Mouse (Mus musculus): ENCODE data around the gene Ackr3. TPM values are rescaled to one million over a fixed set of nuclear protein-coding genes. Genes with fewer than 3 reads are reported as not detected.
A peak's percentile ranks its signal among the peaks of the same experiment; 100 is the strongest.

Gene Ackr3
- polyA plus RNA-seq, 1 experiment: 13.1 TPM

DNA sequence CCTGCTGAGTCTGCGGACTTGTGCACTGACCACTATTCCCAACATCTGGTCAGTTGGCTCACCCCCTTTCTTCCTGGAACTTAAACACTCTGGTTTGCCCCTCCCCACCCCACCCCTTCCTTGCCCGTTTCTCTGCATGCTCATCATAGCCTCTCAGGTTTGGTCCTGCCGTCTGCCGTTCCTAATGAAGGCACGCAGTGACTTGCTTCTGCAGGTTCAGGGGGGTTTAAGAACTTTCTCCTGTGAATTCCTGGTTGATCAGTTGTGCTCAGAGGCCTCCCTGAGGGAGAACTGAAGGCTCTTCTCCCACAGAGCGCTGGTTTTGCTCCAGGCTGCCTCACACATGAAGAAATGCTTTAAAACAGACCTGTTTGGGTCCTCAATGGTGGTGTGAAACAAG, 20.2 kb upstream of the Ackr3 start:
- no peaks in the 10 kb centered on the region for H3K27me3 ChIP-seq (ENCODE audit: control insufficient read depth, insufficient read depth, low read length)
- H3K27ac ChIP-seq (ENCODE audit: control insufficient read depth, insufficient read depth, low read depth, low read length): no peak overlapping the region
- no peak overlapping the region for H3K4me3 ChIP-seq (ENCODE audit: control insufficient read depth, low read depth, low read length)
- no peaks in the 10 kb centered on the region for H3K4me1 ChIP-seq (ENCODE audit: control insufficient read depth, insufficient read depth, low read length)
- TF ChIP-seq CTCF (IDR thresholded peaks at IDR 0.05; ENCODE audit: control insufficient read depth, insufficient read depth, insufficient replicate concordance, low read depth, low read length) (no peak), POLR2A (IDR thresholded peaks at IDR 0.05; ENCODE audit: control insufficient read depth, low read depth, low read length) (no peak)
- H3K36me3 ChIP-seq (ENCODE audit: control insufficient read depth, insufficient read depth, low read length): no peaks in the 10 kb centered on the region

DNA sequence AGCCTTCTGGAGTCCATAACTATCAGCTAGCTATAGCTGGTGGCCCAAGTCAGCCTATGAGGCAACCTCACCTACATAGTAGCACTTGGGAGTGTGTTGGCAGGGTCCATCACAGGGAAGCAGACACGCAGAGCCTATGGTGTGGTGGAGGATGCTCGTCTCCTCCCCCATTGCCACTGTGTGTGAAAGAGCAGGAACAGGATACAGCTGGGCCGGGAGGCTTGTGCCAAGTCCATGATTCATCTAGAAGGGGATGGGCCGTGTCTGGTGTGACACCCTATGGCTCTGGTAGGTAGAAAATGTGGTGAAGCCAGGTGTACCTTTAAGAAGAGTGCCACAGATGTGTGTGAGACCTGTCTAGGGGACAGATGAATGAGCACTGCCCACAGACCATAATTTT, 17.6 kb upstream of the Ackr3 start:
- no peak overlapping the region for H3K27ac ChIP-seq (ENCODE audit: control insufficient read depth, insufficient read depth, low read depth, low read length)
- no peaks in the 10 kb centered on the region for H3K4me1 ChIP-seq (ENCODE audit: control insufficient read depth, insufficient read depth, low read length)
- no peaks in the 10 kb centered on the region for H3K27me3 ChIP-seq (ENCODE audit: control insufficient read depth, insufficient read depth, low read length)
- no peaks in the 10 kb centered on the region for H3K36me3 ChIP-seq (ENCODE audit: control insufficient read depth, insufficient read depth, low read length)
- H3K4me3 ChIP-seq (ENCODE audit: control insufficient read depth, low read depth, low read length): no peak overlapping the region
- TF ChIP-seq CTCF (IDR thresholded peaks at IDR 0.05; ENCODE audit: control insufficient read depth, insufficient read depth, insufficient replicate concordance, low read depth, low read length) (no peak), POLR2A (IDR thresholded peaks at IDR 0.05; ENCODE audit: control insufficient read depth, low read depth, low read length) (no peak)

DNA sequence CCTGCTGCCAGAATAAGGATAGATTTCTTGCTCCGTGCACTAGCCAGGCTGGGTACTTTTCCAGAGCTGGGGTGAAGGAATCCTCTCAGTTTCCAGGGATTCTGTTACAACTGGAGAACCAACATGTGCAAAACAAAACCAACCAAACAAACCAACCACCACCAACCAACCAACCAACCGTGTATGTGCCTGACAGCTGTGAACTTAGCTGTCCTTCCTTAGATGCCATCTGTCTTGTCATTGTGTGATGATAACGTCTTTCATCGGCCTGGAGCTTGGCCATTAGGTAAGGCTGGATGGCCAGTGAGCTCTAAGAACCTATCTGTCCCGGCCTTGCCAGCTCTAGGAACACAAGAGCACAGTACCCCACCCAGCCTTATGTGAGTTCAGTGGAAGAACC, 16.9 kb upstream of the Ackr3 start:
- no peak overlapping the region for H3K4me3 ChIP-seq (ENCODE audit: control insufficient read depth, low read depth, low read length)
- TF ChIP-seq POLR2A (IDR thresholded peaks at IDR 0.05; ENCODE audit: control insufficient read depth, low read depth, low read length) (no peak), CTCF (IDR thresholded peaks at IDR 0.05; ENCODE audit: control insufficient read depth, insufficient read depth, insufficient replicate concordance, low read depth, low read length) (no peak)
- no peaks in the 10 kb centered on the region for H3K36me3 ChIP-seq (ENCODE audit: control insufficient read depth, insufficient read depth, low read length)
- no peaks in the 10 kb centered on the region for H3K27me3 ChIP-seq (ENCODE audit: control insufficient read depth, insufficient read depth, low read length)
- no peaks in the 10 kb centered on the region; the same call in 1 of the 2 replicates for H3K4me1 ChIP-seq (ENCODE audit: control insufficient read depth, insufficient read depth, low read length)
- H3K27ac ChIP-seq (ENCODE audit: control insufficient read depth, insufficient read depth, low read depth, low read length): no peak overlapping the region

DNA sequence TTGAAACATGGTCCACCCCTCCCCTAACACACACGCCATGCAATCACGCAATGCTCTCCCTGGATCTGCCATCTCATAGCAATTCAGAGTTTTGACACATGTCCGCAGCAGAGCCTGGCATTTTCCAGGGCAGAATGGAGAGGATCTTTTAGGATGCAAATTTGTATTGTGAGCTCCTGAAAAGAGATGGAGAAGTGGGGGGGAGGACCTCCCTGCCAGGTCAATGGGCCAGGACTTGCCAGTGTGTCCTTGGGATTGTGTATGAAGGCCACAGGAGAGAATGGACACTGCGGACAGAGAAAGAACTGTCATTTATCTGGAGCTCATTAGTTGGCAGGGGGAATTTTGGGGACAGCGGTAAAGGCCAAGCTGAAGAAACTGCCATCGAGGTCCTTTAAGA, 14.7 kb upstream of the Ackr3 start:
- no peak overlapping the region for H3K4me3 ChIP-seq (ENCODE audit: control insufficient read depth, low read depth, low read length)
- no peaks in the 10 kb centered on the region for H3K36me3 ChIP-seq (ENCODE audit: control insufficient read depth, insufficient read depth, low read length)
- no peaks in the 10 kb centered on the region for H3K27me3 ChIP-seq (ENCODE audit: control insufficient read depth, insufficient read depth, low read length)
- TF ChIP-seq POLR2A (IDR thresholded peaks at IDR 0.05; ENCODE audit: control insufficient read depth, low read depth, low read length): no peak
- TF ChIP-seq CTCF (IDR thresholded peaks at IDR 0.05; ENCODE audit: control insufficient read depth, insufficient read depth, insufficient replicate concordance, low read depth, low read length): no peak
- H3K4me1 ChIP-seq (ENCODE audit: control insufficient read depth, insufficient read depth, low read length): no peaks in the 10 kb centered on the region; the same call in 1 of the 2 replicates
- H3K27ac ChIP-seq (ENCODE audit: control insufficient read depth, insufficient read depth, low read depth, low read length): no peak overlapping the region

DNA sequence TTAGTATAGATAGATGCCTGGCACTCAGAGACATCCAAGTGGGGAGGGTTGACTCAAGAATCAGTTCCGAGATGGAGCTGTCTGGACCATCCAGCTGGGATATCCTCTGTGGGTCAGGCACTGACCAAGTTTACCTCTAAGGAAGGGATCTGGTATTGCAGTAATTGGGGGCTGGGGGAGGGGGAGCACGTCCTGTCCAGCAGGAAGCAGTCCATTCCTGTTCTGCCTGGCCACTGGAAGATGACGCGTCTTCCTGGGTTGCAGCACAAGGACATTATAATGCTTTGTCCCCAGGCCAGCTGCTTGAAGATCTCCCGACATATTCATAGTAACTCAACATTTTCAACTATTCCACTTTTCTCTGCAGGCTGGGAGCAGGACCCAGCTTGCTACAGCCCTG, 2.5 kb upstream of the Ackr3 start:
- no peaks in the 10 kb centered on the region for H3K27me3 ChIP-seq (ENCODE audit: control insufficient read depth, insufficient read depth, low read length)
- H3K27ac ChIP-seq (ENCODE audit: control insufficient read depth, insufficient read depth, low read depth, low read length): no peak overlapping the region
- no peaks in the 10 kb centered on the region for H3K36me3 ChIP-seq (ENCODE audit: control insufficient read depth, insufficient read depth, low read length)
- no peak for TF ChIP-seq POLR2A (IDR thresholded peaks at IDR 0.05; ENCODE audit: control insufficient read depth, low read depth, low read length)
- TF ChIP-seq CTCF (IDR thresholded peaks at IDR 0.05; ENCODE audit: control insufficient read depth, insufficient read depth, insufficient replicate concordance, low read depth, low read length): no peak
- H3K4me1 ChIP-seq (ENCODE audit: control insufficient read depth, insufficient read depth, low read length): peaks cover 6% of the 10 kb centered on the region
- H3K4me3 ChIP-seq (ENCODE audit: control insufficient read depth, low read depth, low read length): no peak overlapping the region

DNA sequence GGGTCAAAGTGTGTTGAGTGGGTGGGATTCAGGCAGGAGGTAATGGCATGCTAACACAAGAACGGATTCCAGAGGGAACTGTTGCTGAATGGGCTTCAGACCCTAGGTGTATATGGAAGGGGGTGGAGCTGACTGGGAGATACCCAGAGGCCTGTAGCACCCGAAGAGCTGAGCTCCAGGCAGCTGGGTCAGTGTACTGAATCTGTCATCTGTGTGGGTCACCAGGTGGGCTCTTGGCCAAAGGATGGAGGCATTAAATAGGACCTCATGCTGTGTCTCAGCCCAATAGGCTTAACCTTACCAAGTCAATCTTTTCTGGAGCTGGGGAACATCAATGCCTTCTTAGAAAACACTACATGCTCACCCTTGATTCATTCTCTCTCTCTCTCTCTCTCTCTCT, 2.1 kb upstream of the Ackr3 start:
- no peaks in the 10 kb centered on the region for H3K36me3 ChIP-seq (ENCODE audit: control insufficient read depth, insufficient read depth, low read length)
- H3K27ac ChIP-seq (ENCODE audit: control insufficient read depth, insufficient read depth, low read depth, low read length): no peak overlapping the region
- H3K27me3 ChIP-seq (ENCODE audit: control insufficient read depth, insufficient read depth, low read length): no peaks in the 10 kb centered on the region
- TF ChIP-seq CTCF (IDR thresholded peaks at IDR 0.05; ENCODE audit: control insufficient read depth, insufficient read depth, insufficient replicate concordance, low read depth, low read length): no peak
- TF ChIP-seq POLR2A (IDR thresholded peaks at IDR 0.05; ENCODE audit: control insufficient read depth, low read depth, low read length): no peak
- no peak overlapping the region for H3K4me3 ChIP-seq (ENCODE audit: control insufficient read depth, low read depth, low read length)
- peaks cover 6% of the 10 kb centered on the region for H3K4me1 ChIP-seq (ENCODE audit: control insufficient read depth, insufficient read depth, low read length)

DNA sequence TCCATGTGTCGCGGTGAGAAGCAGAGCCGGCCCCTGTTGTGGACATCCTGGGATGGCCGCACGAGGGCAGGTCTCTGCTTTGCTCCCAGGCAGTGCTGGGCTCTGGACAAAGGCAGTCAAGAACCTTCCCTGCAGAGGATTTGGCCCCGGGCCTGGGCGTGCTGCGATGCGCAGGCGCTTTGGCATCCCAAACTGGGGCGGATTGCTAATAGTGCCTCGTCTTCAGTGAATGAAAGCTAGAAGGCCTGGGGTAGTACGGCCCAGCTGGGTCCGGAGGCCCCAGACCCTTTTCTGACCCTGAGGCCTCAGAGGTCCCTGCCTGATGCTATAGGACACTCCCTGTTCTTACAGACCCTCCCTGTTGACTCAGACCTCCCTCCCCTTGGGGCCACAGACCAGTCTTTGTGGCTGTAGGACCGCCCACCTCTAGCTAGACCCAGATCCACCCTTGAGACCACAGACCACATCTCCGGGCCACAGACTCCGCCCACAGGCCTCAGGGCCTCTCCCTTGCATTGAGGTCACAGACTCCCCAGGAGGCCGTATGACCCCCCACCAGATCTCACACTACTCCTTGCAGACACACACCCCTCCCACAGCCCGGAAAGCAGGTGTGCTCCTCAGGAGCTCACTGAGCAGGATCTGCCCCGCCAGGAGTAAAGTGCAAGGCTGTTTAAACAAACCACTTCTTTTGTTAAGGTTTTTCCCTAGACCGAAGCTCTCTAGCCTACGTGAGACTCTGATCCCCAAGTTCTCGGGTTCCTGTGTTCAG, 1.4 kb upstream of the Ackr3 start:
- H3K36me3 ChIP-seq (ENCODE audit: control insufficient read depth, insufficient read depth, low read length): no peaks in the 10 kb centered on the region
- H3K27ac ChIP-seq (ENCODE audit: control insufficient read depth, insufficient read depth, low read depth, low read length): no peak overlapping the region
- H3K27me3 ChIP-seq (ENCODE audit: control insufficient read depth, insufficient read depth, low read length): no peaks in the 10 kb centered on the region
- H3K4me1 ChIP-seq (ENCODE audit: control insufficient read depth, insufficient read depth, low read length): peaks cover 8% of the 10 kb centered on the region
- TF ChIP-seq POLR2A (IDR thresholded peaks at IDR 0.05; ENCODE audit: control insufficient read depth, low read depth, low read length): no peak
- TF ChIP-seq CTCF (IDR thresholded peaks at IDR 0.05; ENCODE audit: control insufficient read depth, insufficient read depth, insufficient replicate concordance, low read depth, low read length): peak; percentile 17; the same call in 1 of the 2 replicates
- H3K4me3 ChIP-seq (ENCODE audit: control insufficient read depth, low read depth, low read length): no peak overlapping the region
